Mouse (Mus musculus): Measurements from ENCODE around the gene Scpep1. TPM values are rescaled to one million over a fixed set of nuclear protein-coding genes. Genes with fewer than 3 reads are reported as not detected.

The Scpep1 gene
- polyA plus RNA-seq, 1 experiment from 2014 or later, result 76.7 TPM

- Histone ChIP-seq H3K4me1 (ENCODE audit: control insufficient read depth, insufficient read depth, low read length) (no peaks in the 10 kb centered on the region), H3K9me3 (ENCODE audit: control insufficient read depth, low read length) (no peaks in the 10 kb centered on the region), H3K9ac (ENCODE audit: low read length) (no peak overlapping the region), H3K27ac (ENCODE audit: low read depth, low read length) (no peak overlapping the region), H3K27me3 (ENCODE audit: control insufficient read depth, insufficient read depth, low read length) (no peaks in the 10 kb centered on the region), H3K4me2 (no peak overlapping the region), H3K4me3 (ENCODE audit: low read depth, low read length) (no peak overlapping the region), H3K36me3 (ENCODE audit: control insufficient read depth, insufficient read depth, low read length) (peaks cover 11% of the 10 kb centered on the region; the same call in 1 of the 2 replicates)
- no peak for DNase-seq (ENCODE audit: low spot score, missing footprints)
- WGBS, result 92% methylated on average over 10 of the region's 10 CpGs
- ATAC-seq (ENCODE audit: low FRiP score), result no peak
These were observed 31.4 kb upstream of the Scpep1 start for GRCm38 (mm10) chr11:88986616-88987015.

GRCm38 (mm10) chr11:88981337-88981736 lies 26.1 kb upstream of the Scpep1 start:
- WGBS, result 90% methylated on average over 8 of the region's 8 CpGs

GRCm38 (mm10) chr11:88977188-88977587 lies 21.9 kb upstream of the Scpep1 start:
- ATAC-seq (ENCODE audit: low FRiP score), result no peak

More at GRCm38 (mm10) chr11:88981337-88981736, 26.1 kb upstream of the Scpep1 start:
- Histone ChIP-seq H3K4me3 (ENCODE audit: low read depth, low read length) (no peak overlapping the region), H3K4me2 (no peak overlapping the region), H3K36me3 (ENCODE audit: control insufficient read depth, insufficient read depth, low read length) (peaks cover 9% of the 10 kb centered on the region; the same call in 1 of the 2 replicates), H3K27me3 (ENCODE audit: control insufficient read depth, insufficient read depth, low read length) (no peaks in the 10 kb centered on the region), H3K4me1 (ENCODE audit: control insufficient read depth, insufficient read depth, low read length) (no peaks in the 10 kb centered on the region), H3K9ac (ENCODE audit: low read length) (no peak overlapping the region), H3K27ac (ENCODE audit: low read depth, low read length) (no peak overlapping the region), H3K9me3 (ENCODE audit: control insufficient read depth, low read length) (no peaks in the 10 kb centered on the region)
- peak; percentile 10 for DNase-seq (ENCODE audit: low spot score, missing footprints)
- no peak for ATAC-seq (ENCODE audit: low FRiP score)

GRCm38 (mm10) chr11:88976320-88976719 lies 21.1 kb upstream of the Scpep1 start:
- Histone ChIP-seq H3K36me3 (ENCODE audit: control insufficient read depth, insufficient read depth, low read length) (peaks cover under 1% of the 10 kb centered on the region; the same call in 1 of the 2 replicates), H3K4me3 (ENCODE audit: low read depth, low read length) (no peak overlapping the region), H3K9ac (ENCODE audit: low read length) (no peak overlapping the region), H3K4me1 (ENCODE audit: control insufficient read depth, insufficient read depth, low read length) (peaks cover 5% of the 10 kb centered on the region), H3K4me2 (no peak overlapping the region), H3K27me3 (ENCODE audit: control insufficient read depth, insufficient read depth, low read length) (no peaks in the 10 kb centered on the region), H3K27ac (ENCODE audit: low read depth, low read length) (no peak overlapping the region), H3K9me3 (ENCODE audit: control insufficient read depth, low read length) (no peaks in the 10 kb centered on the region)
- 87% methylated on average over 2 of the region's 2 CpGs for WGBS
- ATAC-seq (ENCODE audit: low FRiP score) (no peak), DNase-seq (ENCODE audit: low spot score, missing footprints) (no peak)

More at GRCm38 (mm10) chr11:88977188-88977587, 21.9 kb upstream of the Scpep1 start:
- no peak overlapping the region for H3K27ac ChIP-seq (ENCODE audit: low read depth, low read length)
- no peak overlapping the region for H3K4me2 ChIP-seq
- no peak for DNase-seq (ENCODE audit: low spot score, missing footprints)
- peaks cover 4% of the 10 kb centered on the region; the same call in 1 of the 2 replicates for H3K36me3 ChIP-seq (ENCODE audit: control insufficient read depth, insufficient read depth, low read length)
- H3K9me3 ChIP-seq (ENCODE audit: control insufficient read depth, low read length), result no peaks in the 10 kb centered on the region
- 98% methylated on average over 5 of the region's 5 CpGs for WGBS
- H3K27me3 ChIP-seq (ENCODE audit: control insufficient read depth, insufficient read depth, low read length), result no peaks in the 10 kb centered on the region
- H3K4me1 ChIP-seq (ENCODE audit: control insufficient read depth, insufficient read depth, low read length), result peaks cover 5% of the 10 kb centered on the region
- no peak overlapping the region for H3K9ac ChIP-seq (ENCODE audit: low read length)
- no peak overlapping the region for H3K4me3 ChIP-seq (ENCODE audit: low read depth, low read length)

- H3K4me2 ChIP-seq, result peak overlapping the region; percentile 69
- WGBS, result 1% methylated on average over 60 of the region's 62 CpGs
- peaks cover 5% of the 10 kb centered on the region for H3K4me1 ChIP-seq (ENCODE audit: control insufficient read depth, insufficient read depth, low read length)
- ATAC-seq (ENCODE audit: low FRiP score), result peak; percentile 90
- no peaks in the 10 kb centered on the region for H3K9me3 ChIP-seq (ENCODE audit: control insufficient read depth, low read length)
- peak; percentile 99 for DNase-seq (ENCODE audit: low spot score, missing footprints)
- H3K4me3 ChIP-seq (ENCODE audit: low read depth, low read length), result peak overlapping the region; percentile 70
- peak overlapping the region; percentile 84 for H3K9ac ChIP-seq (ENCODE audit: low read length)
- H3K27ac ChIP-seq (ENCODE audit: low read depth, low read length), result peak overlapping the region; percentile 81
- H3K36me3 ChIP-seq (ENCODE audit: control insufficient read depth, insufficient read depth, low read length), result no peaks in the 10 kb centered on the region
- no peaks in the 10 kb centered on the region for H3K27me3 ChIP-seq (ENCODE audit: control insufficient read depth, insufficient read depth, low read length)
These were observed 18.8 kb upstream of the Scpep1 start for GRCm38 (mm10) chr11:88973776-88974701.

- Histone ChIP-seq H3K9me3 (ENCODE audit: control insufficient read depth, low read length) (no peaks in the 10 kb centered on the region), H3K4me2 (no peak within 1 kb of the TSS), H3K27me3 (ENCODE audit: control insufficient read depth, insufficient read depth, low read length) (no peaks in the 10 kb centered on the region), H3K36me3 (ENCODE audit: control insufficient read depth, insufficient read depth, low read length) (no peaks in the 10 kb centered on the region), H3K4me1 (ENCODE audit: control insufficient read depth, insufficient read depth, low read length) (peaks cover 5% of the 10 kb centered on the region), H3K27ac (ENCODE audit: low read depth, low read length) (no peak within 1 kb of the TSS), H3K9ac (ENCODE audit: low read length) (no peak within 1 kb of the TSS), H3K4me3 (ENCODE audit: low read depth, low read length) (no peak within 1 kb of the TSS)
- DNase-seq (ENCODE audit: low spot score, missing footprints) (no peak), ATAC-seq (ENCODE audit: low FRiP score) (no peak)
- WGBS, result 36% methylated on average over 2 of the region's 2 CpGs
These were observed 15.0 kb upstream of the Scpep1 start, which contains the start of gene Coil for GRCm38 (mm10) chr11:88970202-88970732. Coil (plus strand) TSS chr11:88970252.

- Histone ChIP-seq H3K4me2 (no peak within 1 kb of the TSS), H3K9ac (ENCODE audit: low read length) (no peak within 1 kb of the TSS), H3K9me3 (ENCODE audit: control insufficient read depth, low read length) (no peaks in the 10 kb centered on the region), H3K4me1 (ENCODE audit: control insufficient read depth, insufficient read depth, low read length) (no peaks in the 10 kb centered on the region), H3K36me3 (ENCODE audit: control insufficient read depth, insufficient read depth, low read length) (no peaks in the 10 kb centered on the region), H3K27ac (ENCODE audit: low read depth, low read length) (no peak within 1 kb of the TSS), H3K4me3 (ENCODE audit: low read depth, low read length) (no peak within 1 kb of the TSS), H3K27me3 (ENCODE audit: control insufficient read depth, insufficient read depth, low read length) (no peaks in the 10 kb centered on the region)
- DNase-seq (ENCODE audit: low spot score, missing footprints) (no peak), ATAC-seq (ENCODE audit: low FRiP score) (no peak)
- 93% methylated on average over 2 of the region's 3 CpGs for WGBS
These were observed 11.7 kb upstream of the Scpep1 start, which contains the start of gene Elobl for GRCm38 (mm10) chr11:88966881-88967361. Elobl (minus strand) TSS chr11:88966931.

- Histone ChIP-seq H3K4me2 (no peak overlapping the region), H3K4me1 (ENCODE audit: control insufficient read depth, insufficient read depth, low read length) (peaks cover 6% of the 10 kb centered on the region), H3K9ac (ENCODE audit: low read length) (no peak overlapping the region), H3K27me3 (ENCODE audit: control insufficient read depth, insufficient read depth, low read length) (no peaks in the 10 kb centered on the region), H3K9me3 (ENCODE audit: control insufficient read depth, low read length) (no peaks in the 10 kb centered on the region), H3K36me3 (ENCODE audit: control insufficient read depth, insufficient read depth, low read length) (no peaks in the 10 kb centered on the region), H3K4me3 (ENCODE audit: low read depth, low read length) (no peak overlapping the region), H3K27ac (ENCODE audit: low read depth, low read length) (no peak overlapping the region)
- ATAC-seq (ENCODE audit: low FRiP score) (no peak), DNase-seq (ENCODE audit: low spot score, missing footprints) (no peak)
- WGBS, result 83% methylated on average over 3 of the region's 3 CpGs
These were observed 3.6 kb upstream of the Scpep1 start for GRCm38 (mm10) chr11:88958851-88959250.

GRCm38 (mm10) chr11:88954803-88955202 lies 462 bp downstream of the Scpep1 start:
- ATAC-seq (ENCODE audit: low FRiP score) (peak; percentile 69), DNase-seq (ENCODE audit: low spot score, missing footprints) (no peak)
- Histone ChIP-seq H3K4me1 (ENCODE audit: control insufficient read depth, insufficient read depth, low read length) (peaks cover 6% of the 10 kb centered on the region), H3K9me3 (ENCODE audit: control insufficient read depth, low read length) (no peaks in the 10 kb centered on the region), H3K9ac (ENCODE audit: low read length) (peak overlapping the region; percentile 60), H3K27me3 (ENCODE audit: control insufficient read depth, insufficient read depth, low read length) (no peaks in the 10 kb centered on the region), H3K4me3 (ENCODE audit: low read depth, low read length) (peak overlapping the region; percentile 47), H3K36me3 (ENCODE audit: control insufficient read depth, insufficient read depth, low read length) (no peaks in the 10 kb centered on the region), H3K4me2 (peak overlapping the region; percentile 52), H3K27ac (ENCODE audit: low read depth, low read length) (no peak overlapping the region; the same call in 1 of the 2 replicates)
- WGBS, result under 1% methylated on average over 4 of the region's 4 CpGs
